Mouse (Mus musculus): ENCODE data around the gene Zswim4.
A peak's percentile ranks its signal among the peaks of the same experiment; 100 is the strongest.

Zswim4 gene

GRCm38 (mm10) chr8:84223322-84224029 lies 13.4 kb downstream of the Zswim4 start:
- DNase-seq (ENCODE audit: low read depth, low spot score) = no peak

DNA sequence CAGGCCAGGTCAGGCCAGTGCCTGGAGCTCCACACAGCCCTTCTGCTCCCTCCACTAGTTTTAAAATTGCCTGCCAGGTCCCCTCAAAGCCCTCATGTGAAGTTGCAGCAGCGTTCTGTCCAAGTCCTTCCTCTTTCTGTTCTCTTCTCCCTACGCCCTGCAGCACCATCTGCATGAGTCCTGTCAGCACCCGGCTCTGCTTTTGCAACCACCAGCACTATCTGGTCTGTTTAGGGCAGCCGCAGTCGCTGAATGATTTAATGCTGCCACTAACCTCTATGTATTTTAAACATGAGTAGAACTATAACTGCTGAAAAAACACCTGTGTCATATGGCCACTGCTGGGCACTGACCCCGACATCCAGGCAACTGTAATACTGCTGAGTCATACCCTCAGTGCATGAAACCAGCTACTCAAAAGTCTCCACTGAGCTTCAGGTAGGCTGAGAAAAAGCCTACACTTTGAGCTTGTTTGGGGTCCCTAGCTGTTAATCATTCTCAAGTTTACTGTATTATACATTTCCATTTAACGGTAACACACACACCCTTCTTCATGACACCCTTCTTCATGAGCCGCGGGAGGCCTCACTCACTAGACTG lies 14.2 kb downstream of the Zswim4 start:
- no peak for DNase-seq (ENCODE audit: low read depth, low spot score)

DNA sequence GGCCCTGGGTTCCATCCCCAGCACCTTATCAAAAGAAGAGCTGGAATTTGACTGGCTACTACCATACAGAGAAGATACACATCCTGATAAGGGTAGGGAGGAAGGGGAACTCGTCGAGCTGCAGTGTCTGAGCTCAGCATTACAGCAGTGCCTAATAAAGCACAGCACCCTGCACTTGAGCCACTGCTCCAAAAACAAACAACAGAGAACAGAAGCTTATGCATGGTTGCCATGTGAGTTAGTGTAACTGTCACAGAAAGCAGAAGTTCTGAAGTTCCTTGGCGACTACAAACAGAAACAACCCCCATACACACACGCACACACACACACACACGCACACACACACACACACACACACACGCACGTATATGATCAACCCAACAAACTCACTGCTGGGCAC lies 16.8 kb downstream of the Zswim4 start:
- no peak for DNase-seq (ENCODE audit: low read depth, low spot score)

- DNase-seq (ENCODE audit: low read depth, low spot score) = no peak
Measured at GRCm38 (mm10) chr8:84218143-84218542, 18.7 kb downstream of the Zswim4 start.

DNA sequence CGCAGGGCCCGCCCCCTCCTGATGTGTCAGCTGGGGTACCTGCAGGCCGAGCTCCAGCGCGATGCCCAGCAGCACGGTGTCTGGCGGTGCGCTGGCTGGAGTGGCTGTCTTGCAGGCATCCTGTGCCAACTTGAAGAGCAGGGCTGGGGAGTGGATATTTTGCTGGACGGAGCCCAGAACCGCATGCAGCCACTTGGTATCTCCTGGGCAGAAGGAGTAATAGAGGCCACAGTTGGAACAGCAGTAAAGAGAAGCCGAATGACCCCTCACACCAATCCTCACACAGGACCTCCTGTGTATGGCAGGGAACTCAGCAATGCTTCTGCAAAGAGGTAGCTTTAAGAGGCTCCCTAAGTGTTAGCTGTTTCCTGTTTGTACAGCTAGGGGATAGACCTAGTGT lies 19.6 kb downstream of the Zswim4 start:
- no peak for DNase-seq (ENCODE audit: low read depth, low spot score)

DNA sequence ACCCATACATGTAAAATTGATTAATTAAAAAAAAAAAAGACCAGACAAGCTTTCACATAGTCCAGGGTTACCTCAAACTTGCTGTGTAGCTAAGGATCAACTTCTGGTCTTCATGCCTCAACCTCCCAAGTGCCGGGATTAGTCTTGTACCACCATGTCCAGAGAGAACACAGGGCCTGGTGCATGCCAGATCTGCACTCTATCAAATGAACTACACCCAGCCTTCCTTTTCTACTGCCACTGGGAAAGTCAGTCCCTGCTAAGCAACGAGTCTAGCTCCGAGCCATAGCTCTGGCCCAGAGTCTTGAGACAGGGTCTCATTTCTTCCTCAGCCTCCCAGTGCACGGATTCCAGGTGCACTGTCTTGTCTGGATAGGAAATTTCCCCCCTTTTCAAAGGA lies 23.6 kb downstream of the Zswim4 start:
- no peak for DNase-seq (ENCODE audit: low read depth, low spot score)

- no peak for DNase-seq (ENCODE audit: low read depth, low spot score)
Measured at GRCm38 (mm10) chr8:84211881-84212563, 24.8 kb downstream of the Zswim4 start.

DNA sequence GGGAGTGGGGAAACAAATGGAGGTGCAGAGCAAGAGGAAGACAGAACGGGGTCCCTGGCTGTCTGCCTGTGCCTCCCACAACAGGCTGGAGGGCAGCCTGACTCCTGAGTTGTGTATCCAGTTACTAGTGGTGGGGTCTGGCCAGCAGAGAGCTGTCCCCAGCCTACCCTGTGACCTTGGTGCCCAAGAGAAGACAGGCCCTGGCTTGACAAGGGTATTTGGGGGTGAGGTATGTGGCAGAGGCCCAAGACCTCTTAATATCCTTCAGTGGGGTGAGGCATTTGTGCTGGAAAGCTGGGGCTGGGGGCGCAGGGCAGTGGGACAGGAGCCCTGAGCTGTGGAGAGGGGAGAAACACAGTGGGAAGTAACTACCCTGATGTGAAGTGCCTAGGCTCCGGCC lies 25.7 kb downstream of the Zswim4 start:
- no peak for DNase-seq (ENCODE audit: low read depth, low spot score)

DNA sequence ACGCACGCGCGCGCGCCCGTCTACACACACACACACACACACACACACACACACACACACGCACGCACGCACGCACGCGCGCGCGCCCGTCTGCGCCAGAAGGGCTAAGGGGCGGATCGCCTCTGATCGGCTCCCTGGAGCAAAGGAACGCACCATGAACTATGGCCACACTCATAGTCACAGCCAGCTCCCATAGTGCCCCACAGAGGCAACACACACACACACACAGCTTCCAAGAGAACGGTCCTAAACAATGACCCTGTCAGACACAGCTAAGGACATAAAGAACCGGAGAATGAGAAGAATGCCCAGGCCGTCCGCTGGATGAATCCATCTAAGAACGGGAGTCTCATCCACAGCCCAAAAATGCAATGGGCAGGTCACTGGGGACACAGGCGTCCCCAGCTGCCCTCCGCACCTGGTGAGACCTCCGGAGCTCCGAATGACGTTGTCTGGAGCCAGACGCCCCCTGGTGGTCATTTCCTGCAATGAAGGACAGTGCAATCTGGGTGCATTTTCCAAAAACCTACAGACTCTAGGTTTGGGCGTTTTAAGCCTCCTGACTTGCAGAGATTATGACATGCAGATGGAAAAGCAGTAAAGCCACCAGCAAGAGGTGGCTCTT lies 26.6 kb downstream of the Zswim4 start:
- peak; percentile 52 for DNase-seq (ENCODE audit: low read depth, low spot score)

GRCm38 (mm10) chr8:84208381-84209380 lies 28.2 kb downstream of the Zswim4 start:
- no peak for DNase-seq (ENCODE audit: low read depth, low spot score)

GRCm38 (mm10) chr8:84207811-84208210 lies 29.0 kb downstream of the Zswim4 start:
- no peak for DNase-seq (ENCODE audit: low read depth, low spot score)

DNA sequence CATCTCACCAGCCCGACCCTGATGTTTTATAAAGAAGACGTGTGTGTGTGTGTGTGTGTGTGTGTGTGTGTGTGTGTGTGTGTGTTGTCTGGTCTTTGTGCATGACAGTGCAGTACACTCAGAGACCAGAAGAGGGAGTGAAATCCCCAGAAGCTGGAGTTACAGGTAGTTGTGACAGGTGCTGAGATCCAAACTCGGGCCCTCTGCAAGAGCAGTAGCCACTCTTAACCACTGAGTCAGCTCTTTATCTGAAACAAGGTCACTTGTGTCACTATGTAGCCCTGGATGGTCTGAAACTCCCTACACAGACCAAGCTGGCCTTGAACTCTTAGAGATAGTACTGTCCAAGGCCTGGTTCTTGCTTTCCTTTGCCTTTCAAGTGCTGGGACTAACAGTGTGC lies 30.2 kb downstream of the Zswim4 start:
- DNase-seq (ENCODE audit: low read depth, low spot score) = no peak

DNA sequence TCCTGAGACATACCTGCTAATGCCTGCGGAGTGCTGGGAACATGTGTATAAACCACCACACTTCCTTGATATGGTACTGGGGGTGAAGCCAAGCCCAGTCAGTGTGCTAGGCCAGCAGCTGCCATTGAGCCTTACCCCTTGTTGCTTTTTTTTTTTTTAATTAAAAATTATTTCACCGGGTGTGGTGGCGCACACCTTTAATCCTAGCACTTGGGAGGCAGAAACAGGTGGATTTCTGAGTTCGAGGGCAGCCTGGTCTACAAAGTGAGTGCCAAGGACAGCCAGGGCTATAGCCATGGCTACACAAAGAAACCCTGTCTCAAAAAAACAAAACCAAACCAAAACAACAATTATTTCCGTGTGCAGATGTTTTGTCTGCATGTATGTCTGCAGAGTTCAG lies 31.8 kb downstream of the Zswim4 start:
- DNase-seq (ENCODE audit: low read depth, low spot score) = no peak

DNA sequence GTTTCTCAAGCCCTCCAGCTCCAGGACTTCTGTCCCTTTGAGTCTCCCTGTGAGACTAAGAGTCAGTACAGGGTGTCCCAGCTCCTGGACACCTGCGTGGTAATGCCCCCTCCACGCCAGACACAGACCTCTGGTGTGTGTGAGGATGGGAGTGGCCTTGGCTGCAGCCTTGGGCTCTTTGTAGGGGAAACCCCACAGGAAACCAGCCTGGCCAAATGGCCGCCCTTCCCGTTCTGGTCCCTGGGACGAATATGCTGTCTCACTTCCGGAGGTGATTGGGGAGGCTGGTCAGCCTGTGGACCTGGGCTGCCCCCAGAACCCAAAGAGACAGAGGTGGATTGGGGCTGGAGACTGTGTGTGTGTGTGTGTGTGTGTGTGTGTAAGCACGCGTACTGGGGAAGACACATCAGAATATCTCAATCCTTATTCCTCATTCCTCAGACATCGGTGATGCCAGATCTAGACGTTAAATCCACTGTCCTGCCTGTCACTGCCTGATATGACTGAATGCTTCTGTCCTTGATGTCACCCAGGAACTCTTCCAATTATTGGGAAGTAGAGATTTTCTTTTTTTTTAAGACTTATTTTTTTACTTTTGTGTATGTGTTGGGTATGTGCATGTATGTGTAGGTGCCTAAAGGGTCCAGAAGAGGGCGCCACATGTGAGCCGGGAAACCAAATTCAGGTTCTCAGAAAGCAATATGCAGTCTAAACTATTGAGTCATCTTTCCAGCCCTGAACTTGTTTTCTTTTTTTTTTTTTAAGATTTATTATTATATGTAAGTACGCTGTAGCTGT lies 32.7 kb downstream of the Zswim4 start:
- DNase-seq (ENCODE audit: low read depth, low spot score) = no peak

- no peak for DNase-seq (ENCODE audit: low read depth, low spot score)
Measured at GRCm38 (mm10) chr8:84202938-84203917, 33.6 kb downstream of the Zswim4 start.

DNA sequence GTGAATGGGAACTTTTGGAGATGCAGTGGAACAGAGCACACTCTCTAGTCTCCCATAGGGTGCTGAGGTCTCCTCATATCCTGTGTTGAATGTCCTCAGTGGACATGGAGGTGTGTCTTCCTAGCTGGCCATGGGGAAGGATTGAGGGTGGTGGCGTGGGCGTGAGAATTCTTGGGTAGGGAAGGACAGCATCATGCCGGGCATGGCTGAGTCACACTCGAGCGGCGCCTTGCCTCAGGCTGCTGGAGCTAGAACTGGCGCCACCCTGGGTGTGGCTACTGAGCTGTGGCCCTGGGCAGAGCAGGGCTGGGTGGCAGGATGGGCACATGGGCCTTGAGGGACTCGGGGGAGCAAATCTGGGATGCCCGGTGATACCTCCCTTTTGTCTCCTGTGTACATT lies 34.4 kb downstream of the Zswim4 start:
- DNase-seq (ENCODE audit: low read depth, low spot score) = no peak

- DNase-seq (ENCODE audit: low read depth, low spot score) = no peak
Measured at GRCm38 (mm10) chr8:84201545-84202245, 35.2 kb downstream of the Zswim4 start.

DNA sequence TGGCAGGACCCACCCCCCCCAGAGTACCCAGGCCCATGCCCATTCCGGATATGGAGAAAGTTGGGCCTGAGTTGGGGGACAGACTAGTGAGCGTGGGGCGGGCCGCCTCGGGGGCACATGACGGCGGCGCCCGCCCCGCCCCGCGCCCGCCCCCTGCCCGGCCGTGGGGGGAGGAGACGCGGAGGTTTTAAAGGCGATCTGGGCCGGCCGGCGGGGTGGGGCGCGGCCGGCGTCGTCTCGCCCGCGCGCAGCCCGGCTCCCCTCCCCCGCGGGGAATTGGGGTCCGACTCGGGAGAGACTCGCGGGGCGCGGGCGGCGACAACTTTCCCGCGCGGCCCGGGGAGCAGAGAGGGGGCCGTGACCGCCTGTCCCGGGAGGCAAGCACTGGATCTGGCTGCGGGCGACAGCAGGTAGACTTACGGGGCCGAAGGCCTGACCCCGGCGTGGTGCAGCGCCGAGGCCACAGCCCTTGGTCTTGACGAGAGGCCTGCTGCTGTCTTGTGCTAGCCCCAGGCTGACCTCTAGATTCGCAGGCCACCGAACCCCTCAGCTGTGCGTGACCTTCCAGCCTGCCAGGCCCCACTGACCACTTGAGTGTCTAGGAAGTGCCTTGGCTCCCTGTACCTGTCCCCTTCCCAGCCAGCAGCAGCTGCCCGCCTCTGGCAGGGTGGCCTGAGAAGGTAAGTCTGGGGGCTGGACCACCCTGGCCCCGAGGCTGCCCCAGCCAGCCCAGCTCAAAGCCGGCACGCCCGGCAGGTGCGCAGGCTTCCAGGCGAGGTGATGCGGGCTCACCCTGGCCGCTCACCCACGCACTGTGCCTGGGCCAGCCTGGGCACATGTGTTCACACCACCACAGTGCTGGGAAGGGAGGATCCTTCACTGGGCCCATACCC lies 36.0 kb downstream of the Zswim4 start:
- no peak for DNase-seq (ENCODE audit: low read depth, low spot score)

Data from retina, adult 2 months (tissue).